Mouse (Mus musculus): ENCODE measurements around the gene Acp2. TPM values are rescaled to one million over a fixed set of nuclear protein-coding genes. Genes with fewer than 3 reads are reported as not detected.

Acp2 gene
- polyA plus RNA-seq, 1 experiment from 2014 or later, result 33.2 TPM

Other genes with a start within 250 kb of the Acp2 start
- gene Rapsn, start 167.3 kb upstream of the Acp2 start, polyA plus RNA-seq (2016; fragmentation: Nextera tagmentation; extraction: Ambion mirVana), result 1.9 and 2.6 TPM in 2 replicates
- gene Psmc3, start 148.9 kb upstream of the Acp2 start, polyA plus RNA-seq (2016; fragmentation: Nextera tagmentation; extraction: Ambion mirVana), result 294 and 301 TPM in 2 replicates
- 22.6 and 24.3 TPM in 2 replicates for gene Slc39a13, start 132.5 kb upstream of the Acp2 start, polyA plus RNA-seq (2016; fragmentation: Nextera tagmentation; extraction: Ambion mirVana)
- gene Spi1, start 120.5 kb upstream of the Acp2 start, polyA plus RNA-seq (2016; fragmentation: Nextera tagmentation; extraction: Ambion mirVana), result 1.7 and 2.7 TPM in 2 replicates
- gene Mybpc3, start 84.7 kb upstream of the Acp2 start, polyA plus RNA-seq (2016; fragmentation: Nextera tagmentation; extraction: Ambion mirVana), result 0.14 and 0.19 TPM in 2 replicates
- 39.1 and 41.2 TPM in 2 replicates for gene Madd, start 19.0 kb upstream of the Acp2 start, polyA plus RNA-seq (2016; fragmentation: Nextera tagmentation; extraction: Ambion mirVana)
- gene Nr1h3, start 51 bp upstream of the Acp2 start, polyA plus RNA-seq (2016; fragmentation: Nextera tagmentation; extraction: Ambion mirVana), result 1.4 TPM in 2 replicates
- 10.3 TPM in 2 replicates for gene Ddb2, start 34.1 kb downstream of the Acp2 start, polyA plus RNA-seq (2016; fragmentation: Nextera tagmentation; extraction: Ambion mirVana)
- gene Pacsin3, start 53.1 kb downstream of the Acp2 start, polyA plus RNA-seq (2016; fragmentation: Nextera tagmentation; extraction: Ambion mirVana), result 28.1 and 29.1 TPM in 2 replicates
- gene Arfgap2, start 62.1 kb downstream of the Acp2 start, polyA plus RNA-seq (2016; fragmentation: Nextera tagmentation; extraction: Ambion mirVana), result 93.2 and 97.1 TPM in 2 replicates
- gene 1110051M20Rik, start 241.8 kb downstream of the Acp2 start, polyA plus RNA-seq (2016; fragmentation: Nextera tagmentation; extraction: Ambion mirVana), result 110 and 114 TPM in 2 replicates